Mouse (Mus musculus) left cerebral cortex, postnatal 14 days (tissue): ENCODE results near the gene Esyt3. TPM values are rescaled to one million over a fixed set of nuclear protein-coding genes. Genes with fewer than 3 reads are reported as not detected.
A peak's percentile ranks its signal among the peaks of the same experiment; 100 is the strongest.

ENCODE experiments used
- DNase-seq, 2 experiments: peaks; one replicate each; pipeline ENCODE4 v3.0.0; 2021 to 2022; ENCODE audit warnings: low spot score in 2 of 2, mixed read lengths in 1 of 2
- intact Hi-C: fragments of 180-260 bp; cut with DNase I; formaldehyde crosslinking; loops from one replicate; pipeline ENCODE4 v1.15.1; 2025
- total RNA-seq, 2 experiments: library from RNA; stranded (reverse); gene quantifications; 2 replicates each; pipeline ENCODE4 v1.2.3; 2021

Gene Esyt3
- total RNA-seq, 2 experiments from 2014 or later = 0.59 to 1.1 TPM

- intact Hi-C loops = no loop called here
- DNase-seq = no peak
Observed at GRCm38 (mm10) chr9:99359012-99359411, 655 bp upstream of the Esyt3 start.

GRCm38 (mm10) chr9:99357561-99357920, 816 bp downstream of the Esyt3 start:
- DNase-seq = no peak
- intact Hi-C loops = no loop called here

GRCm38 (mm10) chr9:99355971-99356370, 2.4 kb downstream of the Esyt3 start:
- no peak for DNase-seq
- intact Hi-C loops = no loop called here

- no peak for DNase-seq
Observed at GRCm38 (mm10) chr9:99354796-99355195, 3.6 kb downstream of the Esyt3 start.

GRCm38 (mm10) chr9:99353390-99353789, 5.0 kb downstream of the Esyt3 start:
- no peak for DNase-seq
- intact Hi-C loops = no loop called here

More at GRCm38 (mm10) chr9:99354796-99355195, 3.6 kb downstream of the Esyt3 start:
- intact Hi-C loops = no loop called here

- intact Hi-C loops = no loop called here
- DNase-seq = no peak
Observed at GRCm38 (mm10) chr9:99352964-99353363, 5.4 kb downstream of the Esyt3 start.

GRCm38 (mm10) chr9:99345351-99345792, 13.0 kb downstream of the Esyt3 start:
- intact Hi-C loops = no loop called here
- peak; percentile 74 to 87 for DNase-seq

GRCm38 (mm10) chr9:99341600-99341999, 16.8 kb downstream of the Esyt3 start:
- DNase-seq = no peak
- intact Hi-C loops = no loop called here

GRCm38 (mm10) chr9:99340126-99340525, 18.2 kb downstream of the Esyt3 start:
- intact Hi-C loops = no loop called here
- no peak for DNase-seq

GRCm38 (mm10) chr9:99339182-99339581, 19.2 kb downstream of the Esyt3 start:
- intact Hi-C loops = no loop called here
- no peak for DNase-seq

GRCm38 (mm10) chr9:99338293-99338692, 20.1 kb downstream of the Esyt3 start:
- intact Hi-C loops = no loop called here

GRCm38 (mm10) chr9:99336538-99336937, 21.8 kb downstream of the Esyt3 start:
- intact Hi-C loops = no loop called here
- DNase-seq = no peak

More at GRCm38 (mm10) chr9:99338293-99338692, 20.1 kb downstream of the Esyt3 start:
- DNase-seq = no peak

- intact Hi-C loops = no loop called here
- DNase-seq = no peak
Observed at GRCm38 (mm10) chr9:99326881-99327280, 31.5 kb downstream of the Esyt3 start.

GRCm38 (mm10) chr9:99325961-99326360, 32.4 kb downstream of the Esyt3 start:
- intact Hi-C loops = no loop called here
- no peak for DNase-seq

- DNase-seq = no peak
- intact Hi-C loops = no loop called here
Observed at GRCm38 (mm10) chr9:99325208-99325929, 33.0 kb downstream of the Esyt3 start.

- intact Hi-C loops = no loop called here
- no peak for DNase-seq
Observed at GRCm38 (mm10) chr9:99320006-99320405, 38.4 kb downstream of the Esyt3 start.

- DNase-seq = no peak
- intact Hi-C loops = no loop called here
Observed at GRCm38 (mm10) chr9:99319343-99319951, 38.9 kb downstream of the Esyt3 start.

- DNase-seq = no peak
- intact Hi-C loops = no loop called here
Observed at GRCm38 (mm10) chr9:99306226-99306625, 52.1 kb downstream of the Esyt3 start.

- no peak for DNase-seq
- intact Hi-C loops = no loop called here
Observed at GRCm38 (mm10) chr9:99304296-99304695, 54.1 kb downstream of the Esyt3 start.
